Mouse (Mus musculus) adrenal gland, adult (tissue): ENCODE data around the gene Zbtb24.

ENCODE experiments used
- DNase-seq, 2 experiments: peaks; one replicate each; pipeline ENCODE4 v3.0.0; 2022 to 2023; ENCODE audit warnings: low spot score in 1 of 2; ENCODE audit not compliant: inconsistent age in 2 of 2

Zbtb24 gene

DNA sequence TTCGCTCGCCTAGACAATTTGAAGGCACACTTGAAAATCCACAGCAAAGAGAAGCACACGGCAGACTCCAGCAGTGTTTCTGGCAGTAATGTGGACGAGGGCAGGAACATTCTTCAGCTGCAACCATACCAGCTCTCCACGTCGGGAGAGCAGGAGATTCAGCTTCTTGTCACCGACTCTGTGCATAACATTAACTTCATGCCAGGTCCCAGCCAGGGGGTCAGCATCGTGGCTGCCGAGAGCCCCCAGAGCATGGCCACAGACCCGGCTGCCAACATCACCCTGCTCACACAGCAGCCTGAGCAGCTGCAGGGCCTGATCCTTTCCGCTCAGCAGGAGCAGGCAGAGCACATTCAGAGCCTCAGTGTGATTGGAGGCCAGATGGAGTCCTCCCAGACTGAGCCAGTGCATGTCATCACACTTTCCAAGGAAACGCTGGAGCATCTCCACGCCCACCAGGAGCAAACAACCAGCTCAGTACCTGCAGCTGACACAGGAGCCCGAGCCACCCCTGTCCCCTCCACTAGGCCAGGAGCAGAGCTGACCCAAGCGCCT, 14.3 kb downstream of the Zbtb24 start:
- DNase-seq, result no peak

DNA sequence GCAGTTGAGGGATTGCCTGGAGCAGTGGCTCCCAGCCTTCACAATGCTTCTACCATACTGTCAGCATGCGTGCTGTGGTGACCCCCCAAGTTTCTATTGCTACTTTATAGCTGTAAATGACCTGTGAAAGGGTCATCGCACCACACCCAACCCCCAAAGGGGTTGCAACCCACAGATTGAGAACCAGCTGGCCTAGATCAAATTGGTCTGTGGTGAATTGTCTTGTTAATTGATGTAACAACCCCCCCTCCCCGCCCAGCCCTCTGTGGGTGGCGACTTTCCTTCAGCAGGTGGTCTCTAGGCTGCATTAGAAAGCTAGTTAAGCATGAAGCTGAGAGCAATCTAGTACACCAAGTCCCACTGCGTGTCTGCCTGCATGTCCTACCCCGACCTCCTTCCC, 17.1 kb downstream of the Zbtb24 start:
- no peak for DNase-seq

DNA sequence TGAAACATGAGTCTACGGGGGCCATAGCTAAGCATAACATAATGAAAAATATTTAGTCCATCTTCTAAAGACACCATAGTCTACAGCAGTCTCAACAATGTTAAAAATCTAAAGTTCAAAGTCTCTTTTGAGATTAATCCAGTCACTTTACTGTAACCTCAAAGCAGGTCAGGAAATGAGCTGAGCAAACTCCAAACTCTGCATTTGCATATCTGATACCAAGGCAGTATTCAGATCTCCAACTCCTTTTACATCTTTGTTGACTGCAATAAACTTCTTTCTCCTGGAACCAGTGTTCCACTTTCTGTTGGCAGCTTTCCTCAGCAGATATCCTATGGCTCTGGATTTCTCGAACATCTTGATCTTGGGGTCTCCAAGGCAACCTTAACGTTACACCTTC, 20.5 kb downstream of the Zbtb24 start:
- DNase-seq, result no peak

DNA sequence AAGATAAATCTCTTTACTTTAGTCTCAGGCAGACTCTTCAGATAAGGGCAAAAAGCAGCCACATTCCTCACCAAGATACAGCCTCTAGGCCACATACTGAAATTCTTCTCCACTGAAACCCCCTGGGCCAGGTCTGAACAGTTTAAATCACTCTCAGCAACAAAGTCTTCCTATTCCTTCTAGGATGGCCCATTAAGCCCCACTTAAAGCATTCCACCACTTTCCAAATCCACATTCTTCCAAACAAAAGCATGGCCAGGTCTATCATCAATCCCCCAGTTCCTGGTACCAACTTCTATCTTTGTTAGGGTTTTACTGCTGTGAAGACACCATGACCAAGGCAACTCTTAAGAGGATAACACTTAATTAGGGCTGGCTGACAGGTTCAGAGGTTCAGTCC, 22.4 kb downstream of the Zbtb24 start:
- DNase-seq, result no peak

DNA sequence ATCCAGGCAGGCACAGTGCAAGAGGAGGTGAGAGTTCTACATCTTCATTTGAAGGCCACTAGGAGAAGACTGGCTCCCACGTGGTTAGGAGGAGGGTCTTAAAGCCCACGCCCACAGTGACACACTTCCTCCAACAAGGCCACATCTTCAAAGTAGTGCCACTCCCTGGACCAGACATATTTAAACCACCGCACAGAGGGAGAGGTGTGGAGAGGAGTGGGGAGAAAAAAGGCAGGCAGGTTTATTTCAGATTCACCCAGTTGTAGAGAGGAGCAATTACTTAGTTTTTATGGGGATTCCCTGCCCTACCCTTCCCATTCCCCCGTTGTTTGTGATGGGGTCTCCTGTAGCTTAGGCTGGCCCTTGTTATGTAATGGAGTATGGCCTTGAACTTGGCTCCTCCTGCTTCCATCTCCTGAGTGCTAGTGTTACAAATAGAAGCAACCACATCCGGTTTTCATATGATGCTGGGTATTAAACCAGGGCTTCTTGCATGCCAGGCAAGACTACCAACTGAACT, 22.8 kb downstream of the Zbtb24 start:
- DNase-seq, result no peak

DNA sequence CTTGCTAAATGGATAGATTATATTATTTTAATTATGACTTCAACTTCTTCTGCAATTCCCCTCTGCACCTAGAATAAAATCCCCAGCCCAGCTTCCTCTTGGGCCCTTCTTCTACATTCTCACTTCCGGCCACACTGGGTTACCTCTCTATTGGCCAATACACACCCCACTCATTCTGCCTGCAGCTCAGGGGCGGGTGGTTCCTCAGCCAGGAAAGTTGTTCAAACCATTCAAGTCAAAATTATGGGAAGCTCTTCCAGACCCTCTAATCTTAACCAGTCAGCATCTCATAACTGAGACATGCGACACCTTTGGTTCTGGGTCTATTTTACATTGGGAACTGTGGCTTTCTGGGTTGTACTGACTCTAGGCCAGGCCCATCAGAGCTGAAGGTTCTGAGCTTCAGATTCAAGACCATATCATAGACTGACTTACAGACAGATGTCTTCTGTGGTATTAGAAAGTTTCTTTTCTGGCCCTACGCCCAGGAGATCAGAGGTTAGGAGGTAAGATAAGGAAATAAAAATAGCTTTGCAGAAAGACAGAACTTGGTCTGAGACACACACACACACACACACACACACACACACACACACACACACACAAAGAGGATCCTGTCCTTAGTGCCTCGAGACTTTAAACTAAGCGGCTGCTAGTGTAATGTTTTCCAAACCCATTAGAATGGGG, 23.7 kb downstream of the Zbtb24 start:
- DNase-seq, result peak; percentile 53 to 84

DNA sequence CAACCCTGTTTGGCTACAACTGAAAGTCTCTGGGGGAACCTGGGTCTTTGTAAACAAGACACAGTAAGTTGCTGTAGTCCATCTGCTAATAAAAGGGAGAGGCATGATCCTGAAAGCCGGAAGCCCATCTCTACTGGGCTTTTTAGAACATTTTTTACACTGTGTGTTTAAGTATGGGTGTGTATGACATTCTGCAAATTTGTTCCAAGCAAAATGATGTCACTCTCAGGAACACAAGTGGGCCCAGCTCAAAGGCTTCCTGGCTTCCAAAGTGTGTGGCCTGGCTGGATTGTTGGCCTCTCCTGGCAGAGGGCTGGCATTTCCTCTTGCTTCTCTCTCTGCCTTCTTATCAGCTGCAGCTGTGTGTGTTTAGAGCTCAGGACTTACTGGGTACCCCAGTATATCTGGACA, 24.8 kb downstream of the Zbtb24 start:
- DNase-seq, result no peak

DNA sequence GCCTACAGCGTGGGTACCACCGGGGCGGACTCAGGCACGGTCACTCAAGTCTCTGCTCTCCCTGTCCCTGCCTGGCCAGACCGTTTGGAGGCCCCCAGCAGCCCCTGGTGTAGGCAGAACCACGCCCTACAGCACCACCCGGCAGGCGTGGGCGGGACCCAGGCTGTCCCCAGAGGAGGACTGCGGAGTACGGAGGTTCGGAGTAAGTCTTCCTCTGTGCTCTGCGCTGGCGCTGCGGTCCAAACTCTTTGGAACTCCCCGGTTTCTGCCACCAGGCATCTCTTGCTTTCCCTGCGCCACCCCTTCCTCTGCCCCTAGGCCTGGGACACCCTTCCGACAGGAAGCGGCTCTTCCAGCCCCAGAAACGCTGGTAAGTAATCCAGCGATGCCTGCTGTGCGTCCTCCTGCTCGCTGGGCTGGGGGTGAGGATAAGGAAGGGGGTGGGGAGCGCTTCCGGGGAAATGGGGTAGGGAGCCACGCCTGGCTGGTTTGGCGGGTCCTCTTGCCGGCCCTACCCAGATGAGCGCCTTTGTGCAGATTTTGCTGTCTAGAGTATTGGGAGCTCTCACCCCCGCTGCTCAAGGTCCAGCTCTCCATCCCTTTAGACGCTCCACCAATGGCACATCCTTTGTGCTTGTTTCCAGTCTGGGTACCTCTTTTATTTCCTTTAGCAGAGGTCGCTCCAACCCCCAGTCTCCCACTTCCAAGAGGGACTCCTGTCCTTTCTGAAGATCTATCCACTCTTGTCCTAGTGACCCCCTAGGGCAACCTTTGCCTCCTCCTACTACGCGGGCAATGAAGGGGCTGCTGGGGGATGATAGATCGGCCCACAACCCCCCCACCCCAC, 26.2 kb downstream of the Zbtb24 start, which contains the start of gene Mical1:
Gene Mical1, plus strand, starts transcription at position 144 of the 847 bp plus-strand sequence.
- DNase-seq, result peak; percentile 61 to 79

DNA sequence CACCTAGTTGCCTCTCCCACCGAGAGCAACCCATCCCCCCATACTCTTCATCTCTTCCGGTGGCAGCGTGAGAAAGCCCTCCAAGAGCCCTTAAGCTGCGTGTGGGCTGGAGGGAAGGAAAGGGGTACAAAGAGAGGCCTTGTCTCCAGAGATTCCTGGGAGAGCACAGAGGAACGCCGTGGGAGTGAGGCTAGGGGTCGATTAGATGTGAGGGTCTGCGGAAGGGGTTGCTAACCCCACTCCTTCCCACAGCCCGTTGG, 26.8 kb downstream of the Zbtb24 start:
- DNase-seq, result peak in 1 of 2 experiments; percentile 69

DNA sequence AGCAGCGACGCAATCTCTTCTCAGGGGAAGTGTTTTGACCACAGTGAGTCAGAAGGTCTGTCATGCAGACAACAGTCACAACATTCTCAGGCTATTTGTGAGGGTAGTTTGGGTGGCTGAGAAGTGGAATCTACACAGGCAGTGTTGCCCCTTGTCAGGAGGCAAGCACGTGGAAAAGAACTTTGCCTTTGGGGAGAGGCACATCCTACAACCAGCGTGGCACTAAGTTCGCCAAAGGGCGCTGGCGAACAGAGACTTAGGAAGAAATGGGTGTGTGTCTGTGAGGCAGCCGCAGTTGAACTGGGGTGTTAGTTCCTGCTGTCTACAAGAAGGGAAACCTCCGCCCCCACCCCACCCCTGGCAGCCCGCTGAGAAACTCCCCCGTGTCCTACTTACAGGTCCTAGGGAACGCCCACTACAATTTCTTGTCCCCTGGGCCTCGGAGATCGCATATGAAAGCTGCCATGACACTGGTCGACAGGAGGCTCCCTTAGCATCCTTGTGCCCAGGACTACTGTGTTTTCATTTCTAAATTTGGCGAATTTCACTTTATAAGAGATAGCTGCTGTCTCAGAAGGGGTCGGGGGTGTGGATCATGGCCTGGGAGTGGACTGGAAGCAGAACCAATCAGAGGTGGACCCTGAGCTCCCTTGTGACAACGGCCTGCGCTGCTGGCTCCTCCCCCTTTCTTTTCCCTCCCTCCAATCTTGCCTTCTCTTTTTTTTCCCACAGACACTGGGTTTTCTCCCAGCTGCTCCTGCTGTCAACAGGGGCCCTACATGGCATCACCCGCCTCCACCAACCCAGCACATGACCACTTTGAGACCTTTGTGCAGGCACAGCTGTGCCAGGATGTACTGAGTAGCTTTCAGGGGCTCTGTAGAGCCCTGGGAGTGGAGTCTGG, 27.3 kb downstream of the Zbtb24 start:
- DNase-seq, result peak; percentile 56 to 77

DNA sequence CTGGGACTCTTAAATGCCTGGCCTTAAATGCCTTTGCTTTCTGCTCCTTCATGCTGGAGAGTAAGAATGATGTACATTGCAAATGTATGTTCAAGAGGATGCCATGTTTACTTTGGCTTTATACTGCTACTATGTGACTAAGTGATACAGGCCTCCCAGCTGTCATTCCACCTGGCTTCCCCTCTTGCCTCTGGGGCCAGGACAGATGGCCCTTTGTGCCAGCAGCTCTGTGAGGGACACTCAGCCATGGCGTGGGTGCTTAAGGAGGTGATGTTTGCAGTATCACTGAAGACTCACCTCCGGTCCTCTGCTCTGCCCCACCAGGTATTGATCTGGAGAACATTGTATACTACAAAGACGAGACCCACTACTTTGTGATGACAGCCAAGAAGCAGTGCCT, 29.8 kb downstream of the Zbtb24 start:
- DNase-seq, result no peak

DNA sequence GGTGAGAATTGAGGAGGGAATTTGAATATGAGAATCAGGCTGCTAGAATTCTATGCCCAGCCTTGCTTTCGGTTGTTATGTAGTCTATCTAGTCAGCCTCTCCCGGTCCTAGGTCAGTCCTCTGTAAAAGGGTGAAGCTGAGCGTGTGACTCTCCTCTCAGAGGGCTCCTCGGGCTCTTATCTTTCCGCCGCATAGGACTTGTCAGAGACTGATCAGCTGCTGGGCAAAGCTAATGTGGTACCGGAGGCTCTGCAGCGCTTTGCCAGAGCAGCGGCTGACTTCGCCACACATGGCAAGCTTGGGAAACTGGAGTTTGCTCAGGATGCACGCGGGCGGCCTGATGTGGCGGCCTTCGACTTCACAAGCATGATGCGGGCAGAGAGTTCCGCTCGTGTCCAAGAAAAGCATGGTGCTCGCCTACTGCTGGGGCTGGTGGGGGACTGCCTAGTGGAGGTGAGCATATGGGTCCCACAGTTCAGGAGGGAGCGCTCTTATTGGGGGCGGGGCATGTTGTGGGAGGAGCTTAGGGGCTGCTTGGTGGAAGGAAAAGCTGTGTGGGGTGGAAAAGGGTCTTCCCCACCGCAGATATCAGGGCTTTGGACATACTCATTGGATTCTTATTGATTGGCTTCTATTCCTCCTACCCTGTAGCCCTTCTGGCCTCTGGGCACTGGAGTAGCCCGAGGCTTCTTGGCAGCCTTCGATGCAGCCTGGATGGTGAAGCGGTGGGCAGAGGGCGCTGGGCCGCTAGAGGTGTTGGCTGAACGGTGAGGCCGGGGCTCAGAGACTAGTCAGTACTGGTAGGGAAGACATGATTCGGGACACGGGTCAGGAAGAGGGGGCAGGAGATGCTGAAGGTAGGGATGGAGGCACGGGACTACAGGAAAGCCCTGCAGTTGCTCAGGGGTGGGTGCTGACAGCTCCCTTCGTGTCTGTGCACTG, 31.0 kb downstream of the Zbtb24 start:
- DNase-seq, result no peak

DNA sequence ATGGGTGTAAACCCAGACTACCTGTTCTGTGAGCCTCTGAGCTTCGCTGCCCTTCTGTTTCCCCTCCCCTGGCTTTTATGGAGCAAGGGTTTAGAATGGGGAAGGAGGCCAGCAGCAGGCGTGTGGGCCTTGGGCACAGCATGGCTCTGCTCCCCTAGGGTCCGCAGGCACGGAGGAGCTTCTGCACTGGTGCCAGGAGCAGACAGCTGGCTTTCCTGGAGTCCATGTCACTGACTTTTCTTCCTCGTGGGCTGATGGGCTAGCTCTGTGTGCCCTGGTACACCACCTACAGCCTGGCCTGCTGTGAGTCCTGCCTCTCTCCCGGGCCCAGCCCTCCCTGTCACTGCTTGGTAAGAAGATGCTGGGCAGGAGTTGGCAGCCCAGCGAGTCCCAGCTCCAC, 32.3 kb downstream of the Zbtb24 start:
- DNase-seq, result no peak

DNA sequence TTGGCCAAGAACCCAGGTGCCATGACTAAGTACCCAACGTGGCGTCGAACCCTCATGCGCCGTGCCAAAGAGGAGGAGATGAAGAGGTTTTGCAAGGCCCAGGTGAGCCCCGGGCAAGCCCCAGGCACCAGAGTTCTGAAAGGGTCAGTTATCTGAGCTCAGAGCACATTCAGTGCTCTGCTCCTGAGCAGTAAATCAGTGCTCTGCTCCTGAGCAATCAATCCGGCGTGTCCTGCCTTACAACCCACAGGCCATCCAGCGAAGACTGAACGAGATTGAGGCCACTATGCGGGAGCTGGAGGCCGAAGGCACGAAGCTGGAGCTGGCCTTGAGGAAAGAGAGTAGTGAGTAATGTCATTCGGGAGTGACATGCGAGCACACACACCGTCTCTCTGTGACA, 35.6 kb downstream of the Zbtb24 start:
- peak; percentile 58 to 61 for DNase-seq

DNA sequence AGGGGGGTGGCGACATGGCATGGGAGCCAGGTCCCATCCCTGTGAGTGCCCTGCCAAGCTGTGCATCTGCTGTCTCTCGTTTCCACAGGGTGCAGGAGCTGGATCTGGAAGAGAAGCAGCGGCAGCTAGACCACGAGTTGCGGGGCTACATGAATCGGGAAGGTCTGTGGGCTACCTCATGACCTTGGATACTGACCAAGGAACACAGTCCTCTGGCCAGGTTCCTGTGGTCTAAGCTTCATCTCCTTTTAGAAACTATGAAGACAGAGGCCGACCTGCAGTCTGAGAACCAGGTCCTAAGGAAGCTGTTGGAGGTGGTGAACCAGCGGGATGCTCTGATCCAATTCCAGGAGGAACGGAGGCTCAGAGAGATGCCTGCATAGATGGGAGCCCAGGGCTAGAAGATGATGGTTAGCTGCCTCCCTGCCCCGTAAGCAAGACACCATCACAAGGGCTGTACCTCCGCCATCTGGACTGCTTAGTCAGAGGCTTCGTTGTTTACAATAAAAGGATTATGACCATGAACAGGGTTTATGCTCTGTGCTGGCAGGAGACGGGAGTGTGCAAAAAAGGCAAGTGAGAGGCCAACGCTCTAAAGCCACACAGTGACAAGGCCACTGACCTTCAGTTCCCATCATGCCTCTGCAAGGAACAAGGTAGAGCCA, 36.5 kb downstream of the Zbtb24 start:
- DNase-seq, result peak in 1 of 2 experiments; percentile 42

DNA sequence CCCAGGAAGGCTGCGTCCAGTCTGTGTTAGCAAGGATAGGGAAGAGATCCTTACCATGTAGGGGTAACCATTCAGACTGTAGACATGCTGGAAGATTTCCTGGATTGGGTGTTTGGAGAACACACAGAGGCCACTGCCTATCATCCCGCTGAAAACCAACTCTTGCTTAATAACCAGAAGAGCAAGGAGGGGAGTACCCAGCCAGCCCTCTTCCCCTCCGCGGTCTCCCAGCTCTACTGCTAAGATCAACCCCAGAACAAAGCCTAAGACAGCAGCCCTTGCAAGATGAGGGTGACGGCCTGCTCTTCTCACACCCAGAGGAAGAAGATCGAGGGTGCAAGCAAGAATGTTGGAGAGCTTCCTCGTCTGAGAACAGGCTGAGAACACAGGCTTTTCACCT, 38.7 kb downstream of the Zbtb24 start:
- DNase-seq, result peak in 1 of 2 experiments; percentile 42

DNA sequence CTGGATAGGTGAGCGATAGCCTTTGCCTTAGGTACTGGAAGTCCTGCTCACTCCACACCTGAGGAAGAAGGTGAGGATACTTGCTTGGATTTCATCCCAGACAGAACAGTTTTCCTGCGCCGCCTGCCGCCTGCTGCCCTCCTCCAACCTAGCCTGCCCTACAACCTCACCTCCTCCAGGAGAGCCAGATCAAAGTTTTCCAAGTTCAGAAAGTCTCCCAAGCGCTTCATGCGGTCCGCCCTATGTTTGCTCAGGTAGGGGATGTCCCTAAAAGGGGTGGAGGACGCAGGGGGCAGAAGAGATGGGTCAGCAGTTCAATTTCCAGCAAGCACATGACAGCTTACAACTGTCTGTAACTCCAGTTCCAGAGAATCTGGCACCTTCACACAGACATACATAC, 39.1 kb downstream of the Zbtb24 start:
- peak in 1 of 2 experiments; percentile 54 for DNase-seq

DNA sequence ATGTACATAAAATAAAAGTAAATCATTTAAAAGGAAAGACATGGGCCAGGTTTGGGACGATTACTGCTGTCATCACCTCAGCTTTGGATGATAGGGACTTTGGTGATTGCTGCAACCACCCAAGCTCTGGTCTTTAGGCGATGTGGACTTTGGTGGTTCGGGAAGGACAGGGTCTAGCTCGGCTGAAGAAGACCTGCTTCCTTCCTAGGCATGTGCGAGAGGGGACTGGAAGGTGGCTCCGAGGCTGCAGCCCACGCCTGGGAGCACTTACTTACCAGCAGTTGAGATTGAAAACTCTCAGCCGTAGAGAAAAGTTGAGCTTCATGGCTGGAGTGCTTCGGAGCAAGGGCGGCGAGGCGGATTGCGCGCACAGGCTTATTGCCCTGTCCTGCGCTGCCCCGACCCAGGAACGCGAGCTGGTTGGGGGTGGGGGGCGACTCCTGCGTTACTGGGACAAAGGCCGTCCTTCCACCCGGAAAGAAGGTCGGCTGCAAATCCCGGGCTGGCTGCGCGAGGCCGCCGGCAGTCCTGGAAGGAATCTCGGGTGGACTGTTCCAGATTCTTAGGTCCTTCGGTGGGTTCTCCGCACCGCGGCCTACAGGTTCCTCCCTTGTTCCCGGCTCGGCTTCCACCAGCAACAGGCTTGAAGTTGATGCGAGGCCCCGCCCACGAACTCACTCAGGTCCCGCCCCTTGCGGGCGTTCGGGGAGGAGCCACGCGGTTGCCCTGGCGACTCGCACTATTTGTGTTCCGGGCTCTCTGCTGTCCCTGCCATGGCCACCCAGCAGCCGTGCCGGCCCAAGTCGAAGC, 39.7 kb downstream of the Zbtb24 start, which contains the start of the genes Smpd2 and Ppil6:
Gene Smpd2, minus strand, starts transcription at position 662 of the 810 bp plus-strand sequence.
Gene Ppil6, plus strand, starts transcription at position 732 of the 810 bp plus-strand sequence.
- DNase-seq, result peak; percentile 97 to 98
